Mouse (Mus musculus) forebrain, embryonic 14.5 days (tissue): ENCODE results near the gene 0610037L13Rik. TPM values are rescaled to one million over a fixed set of nuclear protein-coding genes. Genes with fewer than 3 reads are reported as not detected.

Source experiments
- ATAC-seq: fragments of 200-750 bp; cut with Nextera tagmentation; 2 replicates; pipeline ENCODE4 v1.8.0; 2017; ENCODE audit warnings: mild to moderate bottlenecking, moderate library complexity
- DNase-seq: peaks from one replicate; pipeline ENCODE4 v3.0.0-alpha.2; 2015; ENCODE audit warnings: low spot score
- H3K27ac ChIP-seq: fragments of 300-500 bp; sonication (generic); 2 replicates; pipeline ENCODE4 v1.5.1; 2014; ENCODE audit warnings: low read depth, mild to moderate bottlenecking, control low read depth, low read length, moderate library complexity
- H3K27me3 ChIP-seq: fragments of 300-500 bp; sonication (generic); replicated peaks from 2 replicates; pipeline ENCODE4 v1.6.1; 2014; ENCODE audit warnings: low read length, control low read depth, mixed read lengths; ENCODE audit not compliant: control insufficient read depth, insufficient read depth
- H3K36me3 ChIP-seq: fragments of 300-500 bp; sonication (generic); 2 replicates; pipeline ENCODE4 v1.6.1; 2014; ENCODE audit warnings: low read length, control low read depth; ENCODE audit not compliant: control insufficient read depth, insufficient read depth
- H3K4me1 ChIP-seq: fragments of 300-500 bp; sonication (generic); 2 replicates; pipeline ENCODE4 v1.6.1; 2014; ENCODE audit warnings: antibody characterized with exemption, low read length, control low read depth; ENCODE audit not compliant: control insufficient read depth, insufficient read depth
- H3K4me2 ChIP-seq: fragments of 300-500 bp; sonication (generic); 2 replicates; pipeline ENCODE4 v1.6.1; 2014; ENCODE audit warnings: mild to moderate bottlenecking, control low read depth, low read length
- H3K4me3 ChIP-seq: fragments of 300-500 bp; sonication (generic); 2 replicates; pipeline ENCODE4 v1.5.1; 2014; ENCODE audit warnings: low read depth, low read length, control low read depth
- H3K9ac ChIP-seq: fragments of 300-500 bp; sonication (generic); 2 replicates; pipeline ENCODE4 v1.6.1; 2014; ENCODE audit warnings: mild to moderate bottlenecking, low read length, control low read depth, moderate library complexity
- H3K9me3 ChIP-seq: fragments of 300-500 bp; sonication (generic); replicated peaks from 2 replicates; pipeline ENCODE4 v1.6.1; 2016; ENCODE audit warnings: low read length, control low read depth, mixed read lengths; ENCODE audit not compliant: control insufficient read depth
- WGBS: fragments of 180-500 bp; shearing (Covaris S2); extraction: QIAGEN DNeasy Blood & Tissue Kit; methylation state at CpG from one replicate; pipeline ENCODE4 v1.1.7; 2014; 5-methylcytosine and 5-hydroxymethylcytosine counted together
- polyA plus RNA-seq: library from polyadenylated mRNA; unstranded; fragments of >200 nt; fragmentation: Nextera tagmentation; extraction: Ambion mirVana; gene quantifications from 2 replicates; pipeline ENCODE4 v1.2.1, GENCODE M21; 2014

The 0610037L13Rik gene
- polyA plus RNA-seq, 1 experiment from 2014 or later = 127 TPM

DNA sequence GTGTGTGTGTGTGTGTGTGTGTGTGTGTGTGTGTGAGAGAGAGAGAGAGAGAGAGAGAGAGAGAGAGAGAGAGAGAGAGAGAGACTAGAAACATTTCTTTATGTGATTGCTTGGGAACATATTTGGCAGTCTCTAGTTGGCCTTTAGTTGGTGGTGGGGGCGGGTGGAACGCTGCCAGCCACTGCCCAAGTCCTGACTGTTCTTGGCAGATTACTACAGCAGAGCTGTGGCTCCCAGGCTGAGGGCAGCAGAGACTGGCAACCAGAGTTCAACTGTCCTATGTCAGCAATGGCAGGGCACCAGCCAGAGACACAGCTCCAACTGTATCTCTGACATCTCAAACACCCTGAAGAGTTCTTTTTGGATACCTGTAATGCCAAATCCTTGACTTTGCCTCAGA, 54.5 kb downstream of the 0610037L13Rik start:
- Histone ChIP-seq H3K9ac (no peak overlapping the region), H3K4me1 (no peaks in the 10 kb centered on the region), H3K9me3 (no peaks in the 10 kb centered on the region), H3K4me2 (no peak overlapping the region), H3K27ac (no peak overlapping the region), H3K36me3 (no peaks in the 10 kb centered on the region), H3K4me3 (no peak overlapping the region), H3K27me3 (no peaks in the 10 kb centered on the region)
- WGBS = 83% methylated on average over 2 of the region's 2 CpGs
- peak; percentile 25 for DNase-seq
- no peak for ATAC-seq

Other genes starting within 250 kb of the 0610037L13Rik start
- gene Dmrtb1, start 205.6 kb upstream of the 0610037L13Rik start, polyA plus RNA-seq = 24.3 and 30.6 TPM in 2 replicates
- 33.5 and 48.5 TPM in 2 replicates for gene Lrp8, start 87.6 kb upstream of the 0610037L13Rik start, polyA plus RNA-seq
- 151 and 175 TPM in 2 replicates for gene Magoh, start 10.1 kb upstream of the 0610037L13Rik start, polyA plus RNA-seq
- 20.3 and 21.0 TPM in 2 replicates for gene Cpt2, start 33.8 kb downstream of the 0610037L13Rik start, polyA plus RNA-seq
- gene Slc1a7, start 78.5 kb downstream of the 0610037L13Rik start, polyA plus RNA-seq = not detected in 2 replicates
- gene Podn, start 206.6 kb downstream of the 0610037L13Rik start, polyA plus RNA-seq = 0.19 and 0.85 TPM in 2 replicates